Mouse (Mus musculus) lung, postnatal 25 days (tissue): ENCODE data around the gene Mthfd1l.

Source experiments
- DNase-seq: peaks from one replicate; pipeline ENCODE4 v3.0.0; 2022; ENCODE audit warnings: low spot score

Gene Mthfd1l

DNA sequence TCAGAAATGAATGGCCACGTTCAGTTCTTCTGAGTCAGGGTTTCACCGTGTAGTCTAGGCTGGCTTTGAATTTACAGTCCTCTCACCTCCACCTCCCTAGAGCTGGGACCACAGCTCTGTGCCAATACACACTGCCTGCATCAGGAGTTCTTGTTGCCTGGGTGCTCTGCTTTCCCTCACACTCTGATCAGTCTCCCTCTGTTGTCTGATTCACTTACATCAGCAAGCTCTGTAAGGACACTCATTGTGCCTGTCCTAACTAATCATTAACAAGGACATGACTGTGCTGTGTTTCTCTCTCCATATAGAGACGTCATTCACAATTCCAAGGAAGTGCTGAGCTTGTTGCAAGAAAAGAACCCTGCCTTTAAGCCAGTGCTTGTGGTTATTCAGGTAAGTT is 5.4 kb downstream of the Mthfd1l start:
- no peak for DNase-seq

DNA sequence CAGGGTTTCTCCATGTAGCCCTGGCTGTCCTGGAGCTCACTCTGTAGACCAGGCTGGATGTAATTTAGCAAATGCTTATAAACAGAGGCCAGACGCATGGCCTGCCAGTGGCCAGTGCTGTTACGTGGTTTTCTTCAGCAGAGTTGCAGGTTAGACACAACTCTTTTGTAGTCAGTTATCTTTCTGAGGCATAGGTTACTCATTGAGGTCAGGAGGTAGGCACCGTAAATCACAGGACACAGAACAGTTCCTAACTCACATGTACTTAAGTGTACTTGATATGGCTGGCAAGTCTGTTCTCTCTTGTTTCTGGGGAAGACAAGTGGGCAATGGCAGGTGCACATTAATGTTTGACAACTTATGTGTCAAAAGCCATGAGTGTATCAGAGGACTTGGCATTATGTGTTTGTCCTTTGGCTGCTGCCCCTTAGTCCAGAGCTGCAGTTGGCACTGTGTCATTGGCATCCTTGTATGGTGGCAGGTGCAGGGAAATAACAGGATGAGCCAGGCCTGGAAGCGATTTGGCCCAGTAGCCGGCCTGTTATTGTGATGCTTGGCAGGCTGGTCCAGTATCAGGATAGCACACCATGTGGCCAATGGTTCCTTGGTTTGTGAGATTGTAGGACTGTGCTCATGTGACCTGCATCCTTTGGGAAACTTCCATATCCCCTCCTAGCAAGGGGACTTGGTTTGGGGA is 6.0 kb downstream of the Mthfd1l start:
- DNase-seq, result no peak

DNA sequence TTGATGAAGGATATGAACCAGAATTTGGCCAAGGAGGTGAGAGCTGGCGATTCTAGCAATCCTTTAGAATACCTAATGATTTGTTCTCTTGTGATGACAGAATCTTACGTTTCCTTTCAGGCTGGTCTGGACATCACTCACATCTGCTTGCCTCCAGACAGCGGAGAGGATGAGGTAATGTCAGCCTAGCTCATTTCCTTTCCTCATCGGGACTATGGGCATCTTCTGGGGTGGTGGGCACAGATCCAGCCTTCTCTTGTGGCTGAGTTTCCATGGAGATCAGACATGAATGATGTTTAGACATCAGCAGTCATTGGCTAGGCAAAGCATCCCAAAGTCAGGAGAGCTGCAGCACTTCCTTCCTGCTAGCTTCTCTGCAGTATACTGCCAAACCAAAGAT is 7.3 kb downstream of the Mthfd1l start:
- no peak for DNase-seq

DNA sequence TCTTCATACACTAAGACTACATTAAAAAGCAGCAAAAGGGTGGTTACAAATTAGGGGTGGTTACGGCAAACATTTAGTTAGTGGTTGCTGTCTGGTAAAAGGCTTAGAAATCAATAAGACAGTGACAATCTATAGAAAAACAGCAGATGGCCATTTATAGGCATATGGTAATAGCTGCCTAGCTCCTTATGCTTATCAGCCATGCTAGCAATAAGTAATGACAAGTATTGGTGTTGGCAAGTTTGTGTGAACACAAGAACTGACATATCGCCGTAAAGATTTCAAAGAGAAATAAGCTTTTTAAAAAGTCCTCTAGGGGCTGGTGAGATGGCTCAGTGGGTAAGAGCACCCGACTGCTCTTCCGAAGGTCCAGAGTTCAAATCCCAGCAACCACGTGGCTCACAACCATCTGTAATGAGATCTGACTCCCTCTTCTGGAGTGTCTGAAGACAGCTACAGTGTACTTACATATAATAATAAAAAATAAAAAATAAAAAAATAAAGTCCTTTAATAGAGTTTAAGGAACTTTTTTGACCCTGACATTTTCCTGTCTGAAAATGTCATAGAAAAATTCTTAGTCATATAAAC is 17.5 kb downstream of the Mthfd1l start:
- DNase-seq, result no peak

DNA sequence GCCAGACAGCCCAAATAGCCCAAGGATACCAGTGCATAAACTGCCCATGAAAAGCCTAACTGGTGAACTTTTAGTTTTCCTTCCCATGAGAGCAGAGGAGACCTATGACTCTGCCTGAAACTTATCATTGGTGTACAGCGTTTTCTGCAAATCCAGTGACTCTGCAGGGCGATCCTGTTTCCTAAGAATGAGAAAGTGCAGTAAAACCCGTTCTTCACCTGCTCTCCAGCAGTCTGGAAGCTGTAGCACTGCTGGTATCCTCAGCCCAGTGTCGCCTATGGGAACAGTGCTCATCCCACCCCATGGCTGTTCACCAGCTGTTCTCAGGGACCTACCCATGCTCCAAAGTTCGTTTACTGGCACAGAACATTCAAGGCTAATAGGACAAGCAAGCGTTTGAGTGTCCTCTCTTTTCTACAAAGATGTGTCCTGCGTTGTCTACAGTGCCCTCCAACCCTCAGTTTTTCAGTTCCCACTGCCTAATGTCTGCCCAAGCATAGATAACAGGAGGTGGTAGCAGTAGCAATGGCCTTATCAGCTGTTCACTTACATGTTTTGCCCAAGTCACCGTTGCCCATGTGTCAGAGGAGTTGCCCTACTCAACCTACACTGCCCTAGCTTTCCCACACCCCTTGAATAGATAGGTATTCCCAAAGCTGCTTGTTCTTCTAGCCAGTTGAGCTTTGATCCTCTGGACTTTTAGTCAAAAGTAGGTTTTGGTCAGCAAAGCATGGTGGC is 20.6 kb downstream of the Mthfd1l start:
- DNase-seq, result no peak

DNA sequence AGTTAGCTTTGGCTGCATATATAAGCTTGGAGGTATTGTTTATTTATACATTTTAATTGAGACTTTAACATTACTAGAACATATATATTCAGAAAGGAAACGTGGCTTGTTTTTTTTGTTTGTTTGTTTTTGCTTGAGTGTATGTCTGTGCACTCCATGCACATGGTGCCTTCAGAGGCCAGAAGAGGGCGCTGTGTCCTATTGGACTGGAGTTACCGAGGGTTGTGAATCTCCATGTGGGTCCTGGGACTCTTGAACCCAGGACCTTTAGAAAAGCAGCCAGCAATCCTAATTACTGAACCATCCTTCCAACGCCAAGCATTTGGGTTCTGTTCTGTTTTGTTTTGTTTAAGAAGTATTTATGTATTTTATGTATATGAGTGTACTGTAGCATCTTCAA is 22.4 kb downstream of the Mthfd1l start:
- DNase-seq, result no peak

DNA sequence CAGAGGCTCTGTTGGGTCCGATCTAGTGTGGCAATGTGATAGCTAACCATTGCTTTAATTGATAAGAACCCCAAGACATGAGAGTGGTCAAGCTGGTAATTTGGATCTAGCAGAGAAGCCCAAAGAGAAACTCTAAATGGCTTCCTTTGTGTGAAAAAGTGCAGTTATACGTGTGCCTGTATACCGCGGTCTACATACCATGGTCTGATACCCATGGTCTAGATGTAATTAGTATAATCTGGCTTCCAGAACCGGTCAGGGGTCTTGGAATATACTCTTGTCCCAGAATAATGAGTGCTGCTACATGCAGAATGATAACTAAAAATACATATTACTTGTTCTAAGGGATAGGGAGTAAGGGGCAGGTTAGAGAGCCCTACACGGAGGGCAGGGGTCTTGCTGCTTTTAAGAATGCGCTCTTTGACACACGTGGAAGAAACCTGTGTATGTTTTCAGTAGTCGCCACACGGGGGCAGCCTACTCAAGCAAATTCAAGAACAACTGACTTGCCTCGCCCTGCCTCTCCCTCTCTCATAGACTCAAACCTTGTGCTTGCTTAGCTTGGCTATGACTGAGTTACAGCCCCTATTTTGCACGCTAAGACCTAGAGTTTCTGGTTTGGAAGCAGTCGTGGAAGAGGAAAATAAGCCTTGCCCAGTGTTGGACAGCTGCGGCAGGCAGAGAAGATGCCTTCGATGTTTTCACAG is 23.4 kb downstream of the Mthfd1l start:
- DNase-seq, result peak; percentile 58

DNA sequence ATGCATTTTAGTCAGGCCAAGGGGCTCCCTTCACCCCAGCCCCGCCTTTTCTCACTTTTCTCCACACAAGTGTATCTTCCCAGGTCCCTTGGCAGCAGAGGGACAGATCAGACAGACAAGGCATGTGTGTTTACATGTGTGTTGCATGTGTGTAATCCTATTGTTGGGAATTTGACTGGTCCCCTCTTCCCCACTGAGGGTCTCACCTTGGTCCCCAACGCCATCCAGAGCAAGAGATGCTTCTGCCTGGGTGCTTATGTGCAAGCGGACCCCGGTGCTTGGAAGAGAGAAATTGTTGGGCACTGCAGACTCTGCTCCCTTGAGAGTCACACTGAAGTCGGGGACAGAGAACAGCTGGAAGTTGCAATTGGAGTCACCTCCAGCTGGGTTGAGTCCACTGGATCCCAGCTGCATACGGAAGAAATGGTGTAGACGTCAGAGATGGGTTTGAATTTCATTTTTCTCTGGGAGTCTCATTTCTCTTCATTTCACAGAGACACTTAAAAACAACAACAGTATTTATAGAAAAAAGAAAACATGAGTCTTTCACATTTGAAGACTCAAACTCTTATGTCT is 25.0 kb downstream of the Mthfd1l start:
- DNase-seq, result no peak

DNA sequence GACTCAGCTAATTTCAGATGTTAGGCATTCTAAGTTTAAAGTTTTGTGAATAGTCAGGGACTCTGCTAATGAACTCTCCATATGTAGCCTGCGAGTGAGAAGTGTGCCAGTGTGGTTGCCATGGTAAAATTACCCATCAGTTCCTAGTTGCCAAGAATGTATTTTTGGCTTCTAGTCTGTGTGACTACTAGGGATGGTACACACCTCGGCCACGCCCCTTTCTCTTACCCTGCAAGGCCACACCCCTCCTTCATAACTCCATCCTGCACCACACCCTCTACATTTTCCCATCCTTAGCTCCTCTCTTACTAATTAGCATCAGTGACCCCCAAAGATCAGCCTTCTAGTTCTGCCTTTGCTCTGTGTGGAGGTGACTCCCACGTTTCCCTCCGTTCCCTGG is 29.8 kb downstream of the Mthfd1l start:
- no peak for DNase-seq

DNA sequence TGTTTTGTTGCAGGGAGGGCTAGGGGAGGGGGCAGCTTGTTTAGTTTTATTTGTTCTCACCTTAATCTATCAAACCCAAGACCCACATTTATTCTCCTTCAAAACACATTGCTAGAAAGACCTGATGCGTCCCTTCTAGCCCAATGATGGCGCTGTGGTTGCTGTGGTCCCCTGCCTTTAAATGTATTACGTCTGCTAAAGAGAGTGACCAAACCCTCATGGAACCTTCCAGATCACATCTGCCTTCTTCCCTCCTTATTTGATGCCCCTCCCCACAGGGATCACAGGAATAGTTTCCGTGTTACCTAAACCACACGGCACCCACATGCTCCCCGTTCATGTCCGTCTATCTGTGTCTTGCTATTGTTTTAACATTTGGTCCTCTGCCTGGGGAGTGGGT is 32.3 kb downstream of the Mthfd1l start:
- no peak for DNase-seq

DNA sequence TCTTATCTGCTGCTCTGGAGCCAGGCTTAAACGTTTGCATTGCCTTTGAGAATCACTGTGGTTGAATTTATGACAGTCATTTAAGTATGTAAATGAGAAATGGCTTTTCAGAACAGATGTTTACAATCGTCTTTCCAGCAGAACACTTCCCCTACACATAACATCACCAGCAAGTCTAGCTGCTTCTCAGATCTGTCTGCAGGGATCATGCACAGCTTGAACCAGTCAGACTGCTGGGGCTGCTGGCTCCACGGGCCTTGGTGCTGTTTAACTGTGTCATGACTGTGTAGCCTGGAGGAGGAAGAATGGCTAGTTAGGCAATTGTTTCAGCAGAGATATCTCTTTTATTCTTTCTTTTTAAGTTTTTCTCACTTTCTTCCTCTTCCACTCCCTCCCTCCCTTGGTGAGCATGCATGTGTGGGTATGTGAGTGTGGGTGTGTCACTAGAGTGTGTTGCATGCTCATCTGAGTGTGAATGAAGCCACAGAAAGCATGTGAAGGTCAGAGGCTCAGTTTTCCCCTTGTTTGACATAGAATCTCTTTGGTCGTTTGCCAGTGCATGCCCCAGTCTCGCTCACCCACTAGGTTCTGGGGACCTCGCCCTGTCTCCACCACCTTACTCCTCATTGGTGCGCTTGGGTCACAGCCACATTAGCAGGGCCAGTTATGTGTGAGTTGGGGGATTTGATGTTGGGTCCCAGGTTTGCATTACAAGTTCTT is 33.5 kb downstream of the Mthfd1l start:
- DNase-seq, result no peak

DNA sequence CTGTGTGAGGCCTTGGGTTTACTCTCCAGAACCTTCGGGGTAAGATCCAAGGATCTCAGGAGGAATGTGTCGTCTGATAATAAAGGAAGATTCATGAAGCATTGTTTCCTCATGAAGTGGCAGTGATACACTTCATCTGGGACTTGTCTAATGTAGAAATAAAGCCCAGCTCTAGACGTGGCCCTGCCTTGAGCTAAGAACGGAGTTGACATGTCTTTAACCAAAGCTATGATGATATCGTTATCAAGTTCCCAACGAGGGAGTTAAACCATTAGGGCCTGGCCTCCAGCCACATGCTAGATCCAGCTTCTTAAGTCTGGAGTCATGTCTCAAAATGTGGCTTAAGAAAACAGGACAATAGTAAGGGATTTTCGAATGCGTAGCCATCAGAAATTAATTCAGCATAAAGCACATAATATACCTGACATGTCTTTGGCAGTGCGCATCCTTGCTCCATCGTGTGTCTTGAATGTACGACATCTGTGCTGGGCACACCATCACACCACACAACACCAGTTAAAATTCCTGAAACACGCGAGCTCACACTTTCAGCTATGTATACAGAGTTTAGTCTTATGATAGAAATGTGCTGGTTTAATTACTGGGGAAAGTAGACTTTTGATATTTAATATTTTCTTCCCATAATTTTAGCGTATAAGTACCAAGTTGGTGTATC is 49.8 kb downstream of the Mthfd1l start:
- peak; percentile 16 for DNase-seq

DNA sequence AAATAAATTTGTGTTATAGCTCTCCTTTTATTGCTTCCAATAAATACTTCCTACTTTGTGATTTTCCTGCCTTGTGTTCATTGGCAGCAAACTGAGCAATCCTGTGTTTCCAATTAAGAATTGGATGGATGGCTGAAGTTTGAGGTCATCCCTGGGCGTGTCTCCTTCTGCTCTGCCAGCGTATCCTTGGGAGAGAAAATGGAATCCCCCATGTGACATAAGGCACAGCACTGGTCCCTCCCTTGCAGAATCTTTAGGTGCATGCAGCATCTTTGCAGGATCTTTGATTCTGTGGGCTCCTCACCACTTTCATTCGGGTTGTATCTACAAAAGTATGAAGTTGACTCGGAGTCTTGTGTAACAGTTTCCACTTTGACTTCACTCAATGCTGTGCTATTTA is 53.7 kb downstream of the Mthfd1l start:
- peak; percentile 16 for DNase-seq

DNA sequence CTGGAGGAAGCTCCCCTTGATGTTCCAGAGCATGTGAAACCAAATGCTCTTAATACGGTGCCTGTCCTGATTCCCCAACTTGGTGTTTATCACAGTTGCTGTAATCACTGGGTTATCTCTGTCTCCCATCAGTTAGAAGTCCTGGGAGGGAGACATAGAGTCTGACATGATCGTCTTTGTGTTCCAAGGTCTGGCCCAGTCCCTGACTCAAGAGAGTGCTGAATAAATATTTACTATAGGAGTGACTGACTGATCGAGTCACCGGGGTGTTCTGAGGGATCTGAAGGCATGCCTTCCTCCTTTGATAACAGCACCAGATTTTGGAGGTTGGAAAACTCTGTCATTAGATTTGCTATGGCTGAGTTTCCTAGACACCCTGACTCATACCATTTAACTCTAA is 54.5 kb downstream of the Mthfd1l start:
- DNase-seq, result peak; percentile 77

DNA sequence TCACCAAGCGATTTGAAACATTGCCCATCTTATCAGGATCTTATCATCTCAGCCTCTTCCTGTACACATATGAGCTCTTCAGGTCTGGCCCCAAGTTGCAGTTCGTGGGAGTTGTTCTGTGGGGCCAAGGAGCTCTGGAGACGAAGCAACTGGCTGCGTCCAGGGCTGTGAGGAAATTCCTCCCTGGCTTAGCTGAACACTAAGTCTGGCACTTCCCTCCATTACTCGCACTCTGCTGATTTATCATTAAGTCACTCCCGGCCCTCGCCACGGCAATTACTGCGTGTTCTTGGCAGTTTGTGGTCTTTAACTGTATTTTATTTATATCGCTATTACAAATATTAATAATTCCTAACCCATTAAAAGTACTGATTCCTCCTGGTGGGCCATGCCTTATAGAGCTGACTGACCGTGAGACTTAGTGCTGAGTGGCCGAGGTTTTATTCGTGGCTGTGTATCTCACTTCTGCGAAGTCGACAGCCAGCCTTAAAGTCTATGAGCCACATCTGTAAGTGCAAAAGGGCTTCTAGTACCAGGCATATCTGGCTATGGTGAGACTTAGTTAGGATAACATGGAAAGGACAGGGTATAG is 56.0 kb downstream of the Mthfd1l start:
- peak; percentile 63 for DNase-seq

DNA sequence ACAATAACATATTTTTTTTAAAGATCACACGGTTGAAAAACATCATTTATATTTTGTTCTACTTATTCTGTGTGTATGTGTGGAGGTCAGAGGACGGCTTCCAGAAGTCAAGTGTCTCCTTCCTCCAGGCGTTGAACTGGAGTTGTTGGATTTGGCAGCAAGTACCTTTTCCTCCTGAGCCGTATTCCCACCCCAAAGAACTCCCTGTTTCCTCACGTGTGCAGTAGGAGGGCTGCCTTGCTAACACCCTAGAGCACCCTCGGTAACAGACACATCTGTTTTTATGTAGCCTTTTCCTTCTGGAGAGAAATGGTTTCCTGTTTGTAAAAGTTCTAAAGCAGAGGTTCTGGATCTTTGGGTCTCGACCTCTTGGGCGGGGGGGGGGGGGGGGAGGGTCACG is 60.8 kb downstream of the Mthfd1l start:
- DNase-seq, result no peak

DNA sequence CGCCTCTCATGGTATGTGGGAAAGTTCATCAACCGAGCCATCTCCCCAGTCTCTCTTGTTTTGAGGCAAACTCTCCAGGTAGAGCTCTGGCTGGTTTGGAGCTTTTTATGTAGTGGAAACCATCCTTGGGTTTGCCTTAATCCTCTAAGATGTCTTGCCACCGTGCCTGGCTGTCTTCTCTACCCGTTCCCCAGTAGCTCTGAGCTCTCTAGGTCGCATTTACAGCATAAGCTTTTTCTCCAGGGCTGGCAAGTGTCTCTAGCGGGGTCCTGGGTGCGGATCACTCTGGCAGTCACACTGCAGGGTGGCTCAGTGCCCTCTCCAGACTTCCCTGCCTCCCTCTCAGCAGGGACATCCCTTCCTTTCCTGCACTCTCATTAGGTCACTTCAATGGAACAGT is 63.6 kb downstream of the Mthfd1l start:
- no peak for DNase-seq

DNA sequence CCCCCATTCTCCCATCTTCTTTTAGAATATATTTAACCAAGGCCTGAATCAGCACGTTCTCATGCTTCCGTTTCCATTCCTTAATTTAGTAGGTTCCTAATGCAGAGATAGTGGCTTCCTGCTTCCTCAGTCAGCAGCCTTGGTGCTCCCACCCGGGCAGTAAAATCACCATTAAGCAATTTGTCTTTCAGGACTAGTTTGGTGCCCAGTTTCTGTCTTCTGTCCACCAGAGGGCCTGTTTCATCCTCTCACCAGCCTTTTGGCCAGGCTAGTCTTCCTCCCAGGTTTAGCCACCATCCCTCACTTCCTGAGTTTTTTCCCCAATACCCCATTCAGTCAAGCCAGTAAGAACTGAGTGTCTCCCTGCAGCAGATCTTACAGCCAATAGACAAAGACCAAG is 64.1 kb downstream of the Mthfd1l start:
- DNase-seq, result peak; percentile 30

DNA sequence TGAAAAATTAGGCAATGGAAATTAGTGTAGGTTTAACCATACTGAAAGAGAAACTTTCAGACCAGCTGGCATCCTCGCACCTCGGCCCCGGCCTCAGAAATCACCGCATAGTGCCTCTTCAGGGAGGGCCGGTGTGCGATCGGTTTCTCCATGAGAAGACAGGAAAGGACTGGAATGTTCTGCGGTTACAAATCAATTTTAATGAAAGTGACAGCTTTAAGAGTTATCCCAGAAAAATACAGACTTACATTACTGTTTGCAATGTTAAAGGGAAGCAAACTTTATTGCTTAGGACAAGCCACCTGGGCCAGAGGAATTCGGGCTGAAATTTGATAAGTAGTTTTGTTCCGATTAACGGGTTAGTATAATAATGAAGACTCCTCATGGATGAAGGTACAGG is 65.7 kb downstream of the Mthfd1l start:
- no peak for DNase-seq

DNA sequence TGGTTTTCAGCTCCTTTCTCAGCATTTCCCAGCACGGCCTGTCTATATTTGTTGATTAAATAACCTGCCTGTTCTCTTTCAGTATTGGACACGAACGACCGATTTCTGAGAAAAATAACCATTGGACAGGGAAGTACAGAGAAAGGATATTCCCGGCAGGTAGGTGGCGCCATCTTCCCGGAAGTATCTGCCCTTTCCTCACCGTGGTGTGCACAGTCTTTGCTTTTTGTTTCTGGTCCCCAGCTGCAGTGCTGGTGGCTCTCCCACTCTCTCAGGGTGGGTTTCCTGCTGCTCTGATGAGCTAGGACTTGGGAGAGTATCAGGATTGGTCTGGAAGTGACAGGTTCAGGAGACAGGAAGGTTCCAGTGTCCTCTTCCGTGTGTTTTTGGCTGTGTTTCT is 68.8 kb downstream of the Mthfd1l start:
- peak; percentile 43 for DNase-seq

DNA sequence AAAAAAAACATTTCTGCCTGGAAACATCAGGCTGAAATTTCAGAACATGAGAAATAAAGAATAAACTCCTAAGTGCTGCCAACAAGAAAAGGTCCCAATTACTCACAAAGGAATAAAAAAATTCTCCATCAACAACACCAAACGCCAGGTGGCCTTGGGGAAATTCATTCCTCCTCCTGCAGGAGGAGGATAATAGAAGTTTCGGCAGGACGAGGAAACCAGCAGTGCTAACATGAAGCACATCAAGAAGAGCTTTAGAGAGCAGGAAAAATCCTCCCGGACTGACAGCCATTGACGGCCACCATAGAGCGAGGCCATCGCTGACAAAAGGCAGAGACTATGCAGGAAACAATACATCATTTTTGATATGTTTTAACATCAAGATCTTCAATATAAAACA is 71.5 kb downstream of the Mthfd1l start:
- DNase-seq, result no peak
